Mouse (Mus musculus) layer of hippocampus, adult 11-12 months (tissue): ENCODE results near the gene Pak1.

Experiments used
- DNase-seq: peaks from one replicate; pipeline ENCODE4 v3.0.0; 2022; ENCODE audit warnings: low spot score

The Pak1 gene

DNA sequence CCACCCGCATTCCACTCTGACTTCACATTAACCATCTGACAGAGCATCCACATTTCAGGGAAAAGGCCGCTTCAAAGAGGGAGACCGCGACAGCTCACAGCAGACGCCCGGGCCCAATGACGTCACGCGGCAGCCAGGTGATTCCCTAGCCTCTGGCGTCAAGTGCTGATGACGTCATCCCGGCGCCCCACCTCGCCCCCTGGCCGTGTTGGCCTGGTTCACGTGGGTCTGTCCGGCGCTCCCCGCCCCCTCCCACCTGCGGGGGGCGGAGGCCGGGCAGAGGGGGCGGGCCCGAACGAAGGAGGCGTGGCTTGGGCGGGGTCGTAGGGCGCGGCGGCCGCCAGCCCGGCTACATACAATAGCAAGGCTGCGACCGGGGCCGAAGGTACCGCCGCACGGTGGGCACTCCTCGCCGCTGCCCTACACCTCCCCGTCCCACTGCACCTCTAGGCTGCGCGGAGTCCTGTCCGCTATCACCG is at the start of gene Pak1:
Pak1 (plus strand) TSS at position 352 of the 479 bp plus-strand sequence.
- peak; percentile 84 for DNase-seq

DNA sequence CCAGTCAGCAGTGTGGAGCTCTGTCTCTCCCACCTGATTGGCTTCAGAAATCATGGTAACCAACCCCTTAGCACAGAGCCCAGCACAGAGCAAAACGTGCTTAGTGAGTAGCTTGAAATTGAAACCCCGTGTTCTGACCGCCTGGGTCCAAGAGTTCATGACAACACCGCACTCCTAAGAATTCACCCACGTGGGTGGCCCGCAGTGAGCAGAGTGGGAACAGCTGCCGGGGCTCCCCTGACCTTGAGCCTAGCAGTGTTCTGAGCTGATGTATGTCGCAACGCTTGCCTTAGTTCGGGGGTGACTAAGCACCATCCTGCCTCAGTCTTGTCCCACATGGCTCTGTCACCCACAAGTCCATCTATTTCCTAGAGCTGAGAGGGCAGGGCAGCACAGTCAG is 47.4 kb upstream of the Pak1 start:
- no peak for DNase-seq

DNA sequence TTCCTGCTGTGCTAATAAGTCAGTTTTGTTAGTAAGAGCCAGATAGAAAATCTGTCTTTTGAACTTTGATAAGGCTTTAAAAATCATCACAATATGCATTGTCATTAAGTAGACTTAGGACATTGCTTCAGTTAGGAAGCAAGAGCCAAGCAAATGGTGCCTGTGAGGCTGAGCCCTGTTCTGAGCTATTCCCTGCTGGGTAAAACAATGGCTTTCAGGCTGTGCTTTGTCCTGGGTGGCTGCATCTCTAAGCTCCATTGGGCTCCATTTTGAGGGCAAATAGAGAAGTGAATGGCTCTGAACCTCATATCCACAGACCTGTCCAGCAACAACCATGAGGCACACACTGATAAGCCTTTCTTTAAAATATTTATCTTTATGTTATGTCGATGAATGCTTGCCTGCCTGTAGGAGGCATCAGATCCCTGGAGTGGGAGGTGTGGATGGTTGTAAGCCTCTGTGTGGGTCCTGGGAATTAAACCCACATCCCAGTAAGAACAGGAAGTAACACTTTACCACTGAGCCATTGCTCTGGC is 46.5 kb upstream of the Pak1 start:
- DNase-seq: no peak

DNA sequence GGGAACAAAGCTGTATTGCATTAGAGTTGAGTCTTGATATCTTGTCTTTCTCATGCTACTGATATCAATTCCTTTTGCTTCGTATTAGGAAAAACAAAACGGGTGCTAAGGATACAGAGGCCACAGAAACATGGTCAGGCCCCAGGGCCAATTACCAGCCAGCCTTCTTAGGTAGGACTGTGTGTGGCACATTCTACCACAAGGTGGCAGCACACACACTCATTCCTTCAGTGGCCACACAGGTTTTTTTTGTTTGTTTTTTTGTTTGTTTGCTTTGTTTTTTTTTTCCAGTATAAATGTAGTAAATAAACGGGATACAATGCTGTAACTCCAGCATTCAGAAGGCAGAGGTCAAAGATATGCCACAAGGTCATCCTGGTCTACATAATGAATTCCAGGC is 43.0 kb upstream of the Pak1 start:
- DNase-seq: peak; percentile 74

DNA sequence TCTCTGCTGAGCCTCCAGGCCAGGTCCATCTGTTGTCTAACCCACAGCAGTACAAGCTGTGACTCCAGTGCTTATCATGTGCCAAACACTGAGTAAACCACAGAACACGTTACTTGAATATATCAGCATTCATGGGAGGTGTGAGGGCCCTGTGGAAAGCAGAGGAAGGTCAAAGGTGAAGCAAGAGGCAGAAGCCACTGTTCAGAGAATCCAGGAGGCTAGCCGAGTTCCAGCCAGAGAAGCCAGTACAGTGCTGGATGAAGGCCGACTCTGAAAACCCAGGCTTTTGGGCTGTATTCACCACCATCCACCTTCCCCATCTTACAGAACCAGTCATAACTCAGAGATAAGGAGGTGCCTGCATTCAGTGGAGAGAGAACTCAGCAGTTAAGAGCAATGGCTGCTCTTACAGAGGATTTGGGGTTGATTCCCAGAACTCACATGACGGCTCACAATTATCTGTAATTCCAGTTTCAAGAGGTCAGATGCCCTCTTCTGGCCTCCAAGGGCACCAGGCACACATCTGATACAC is 41.1 kb upstream of the Pak1 start:
- DNase-seq: no peak

DNA sequence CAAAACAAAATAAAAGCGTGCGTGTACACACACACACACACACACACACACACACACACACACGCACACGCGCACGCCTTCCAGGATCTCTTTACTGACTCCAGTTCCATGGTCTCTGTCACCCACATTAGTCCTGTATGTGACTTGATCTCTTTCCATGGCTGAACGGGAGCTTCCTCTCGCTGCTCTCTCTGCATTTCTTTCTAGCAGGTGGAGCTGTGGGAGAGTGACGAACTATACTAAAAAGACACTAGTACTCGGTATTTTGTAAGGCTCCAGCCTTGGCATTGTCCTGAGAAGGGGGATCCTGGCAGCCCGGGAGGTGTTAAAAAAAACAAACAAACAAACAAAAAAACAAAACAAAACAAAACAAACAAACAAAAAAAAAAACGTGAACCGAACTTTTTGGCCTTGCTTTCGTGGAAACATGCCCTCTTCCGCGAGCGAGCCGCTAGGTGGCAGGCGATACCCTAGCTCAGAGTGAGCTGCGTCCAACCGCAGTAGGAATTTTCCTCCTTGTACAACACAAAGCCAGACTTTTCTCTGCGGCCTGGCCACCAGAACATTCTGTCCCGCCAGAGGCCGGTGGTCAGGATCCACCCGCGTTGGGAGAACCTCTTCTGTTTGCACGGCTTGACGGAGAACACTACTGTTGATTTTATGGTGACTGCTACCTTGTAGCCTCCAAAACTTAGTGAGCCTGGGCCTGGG is 40.4 kb upstream of the Pak1 start:
- DNase-seq: peak; percentile 83

DNA sequence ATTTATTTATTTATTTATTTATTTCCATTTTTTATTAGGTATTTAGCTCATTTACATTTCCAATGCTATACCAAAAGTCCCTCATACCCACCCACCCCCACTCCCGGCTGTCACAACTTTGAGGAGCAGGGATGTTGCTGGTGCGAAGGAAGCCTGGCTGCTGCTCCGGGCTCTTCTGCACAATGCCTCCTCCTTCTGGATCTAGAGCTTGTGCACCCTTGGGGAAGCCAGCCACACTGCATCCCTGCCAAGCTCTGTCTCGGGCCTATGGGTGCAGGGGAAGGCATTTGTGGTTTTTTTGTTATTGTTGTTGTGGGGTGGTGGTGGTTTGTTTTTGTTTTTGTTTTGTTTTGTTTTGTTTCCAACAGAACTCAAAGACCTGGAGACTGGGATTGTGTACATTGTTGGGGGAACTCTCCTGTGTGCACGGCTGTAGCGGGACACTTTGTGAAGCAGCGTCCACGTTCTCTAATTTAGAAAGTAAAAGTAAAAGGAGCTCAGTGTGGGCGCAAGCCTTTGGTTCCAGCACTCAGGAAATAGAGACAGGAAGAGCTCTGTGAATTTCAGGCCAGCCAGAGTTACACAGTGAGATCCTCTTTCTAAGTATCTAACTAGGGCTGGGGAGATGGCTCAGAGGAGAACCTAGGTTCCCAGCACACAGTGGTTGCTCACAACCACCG is 39.7 kb upstream of the Pak1 start:
- peak; percentile 43 for DNase-seq

DNA sequence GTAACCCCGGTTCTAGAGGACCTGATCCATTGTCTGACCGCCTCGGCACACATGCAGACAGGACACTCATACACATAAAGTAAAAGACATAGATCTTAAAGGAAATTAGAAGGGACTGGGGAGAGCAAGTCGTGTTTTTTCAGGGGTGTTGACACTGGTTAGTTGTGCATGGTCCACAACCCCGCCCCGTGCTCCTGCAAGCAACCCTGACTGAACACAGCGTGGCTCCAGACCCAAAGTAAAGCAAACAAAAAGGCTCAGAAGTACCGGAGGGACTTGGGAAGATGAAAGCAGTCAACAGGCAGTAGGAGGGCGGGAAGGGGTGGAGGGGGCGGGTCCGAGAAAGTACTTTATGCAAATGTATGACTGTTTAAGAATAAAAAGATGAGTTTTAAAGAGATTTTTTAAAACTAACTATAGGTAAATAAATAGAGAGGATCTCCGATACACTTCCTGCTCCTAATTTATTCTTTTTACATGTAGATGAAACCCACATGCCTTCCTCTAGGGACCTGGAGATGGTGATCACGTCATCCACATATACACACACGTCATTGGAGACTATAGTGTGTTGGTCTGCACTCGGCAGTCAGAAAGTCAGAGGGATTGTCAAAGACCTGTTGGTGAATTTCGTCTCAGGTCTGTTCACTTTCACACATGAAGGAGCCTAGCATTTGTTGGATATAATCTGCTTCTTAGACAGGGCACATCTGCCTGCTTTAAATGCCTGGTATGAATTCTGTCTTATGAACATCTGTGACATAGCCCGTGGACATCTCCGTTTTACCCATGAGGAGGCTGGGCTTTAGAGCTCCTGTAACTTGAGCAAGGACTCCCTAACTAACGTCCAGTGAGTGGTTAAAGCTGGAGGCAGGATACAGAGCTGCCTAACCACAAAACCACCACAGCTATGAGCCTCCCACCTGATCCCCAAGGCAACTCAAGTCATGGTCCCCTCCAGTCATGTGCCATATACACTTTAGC is 38.8 kb upstream of the Pak1 start:
- DNase-seq: no peak

DNA sequence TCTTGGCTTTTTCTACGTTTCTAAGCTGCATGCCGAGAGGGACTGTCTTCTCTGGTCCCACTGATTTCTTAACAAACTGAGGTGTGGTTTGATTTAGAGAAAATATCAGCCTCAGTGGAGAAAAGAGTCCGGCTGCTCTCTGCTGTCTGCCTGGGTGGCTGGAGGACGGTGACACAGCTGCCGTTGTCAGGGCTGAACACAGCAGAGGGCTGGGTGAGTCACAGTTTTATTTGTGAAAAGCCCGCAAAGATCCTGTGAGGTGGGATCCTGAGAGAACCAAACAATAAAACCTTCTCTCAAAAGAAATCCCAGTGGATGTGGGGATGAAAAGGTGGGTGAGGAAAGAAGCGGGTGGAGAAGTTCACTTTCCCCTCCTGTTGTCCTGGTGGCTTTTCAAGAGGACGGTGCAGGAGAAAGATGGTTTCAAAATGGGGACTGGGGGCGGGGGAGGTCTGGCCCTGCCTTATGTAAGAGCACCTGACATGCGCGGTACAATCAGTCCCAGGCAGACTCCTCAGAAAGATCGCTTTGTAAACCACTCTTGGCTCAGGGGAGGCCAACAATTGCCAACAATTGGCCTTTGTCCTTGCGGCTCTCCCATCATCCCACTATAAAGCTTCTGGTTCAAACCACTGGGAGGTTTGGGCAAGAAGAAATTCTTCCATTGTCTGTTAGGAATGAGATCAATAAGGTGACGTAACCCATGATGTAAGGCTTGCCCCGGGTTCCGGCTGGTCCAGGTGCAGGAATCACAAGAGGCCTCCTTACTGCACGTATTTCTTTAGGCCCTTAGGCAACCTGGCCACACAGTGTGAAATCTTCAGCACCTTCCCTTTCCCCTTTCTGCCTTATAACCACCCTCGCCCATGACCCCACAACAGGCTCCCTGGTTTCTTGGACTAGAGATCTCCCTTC is 31.1 kb upstream of the Pak1 start:
- peak; percentile 77 for DNase-seq

DNA sequence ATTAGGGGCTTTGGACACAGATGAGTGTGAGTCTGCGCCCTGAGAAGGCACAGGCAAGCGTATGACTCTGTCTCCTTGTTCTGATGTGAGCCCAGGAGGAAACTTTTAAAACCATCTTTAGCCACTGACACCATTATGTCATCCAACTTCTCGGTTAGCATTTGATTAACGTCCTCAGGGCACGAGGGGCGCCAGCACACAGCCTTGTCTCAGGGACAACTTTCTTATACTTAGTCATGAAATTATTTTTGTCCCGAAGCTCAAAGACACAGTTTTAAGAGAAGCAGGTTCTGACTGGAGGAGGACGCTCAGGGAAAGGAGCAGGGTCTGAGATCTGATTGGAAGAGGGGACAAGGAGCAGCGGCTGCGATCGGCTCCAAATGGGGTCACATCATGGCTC is 23.8 kb upstream of the Pak1 start:
- DNase-seq: no peak

DNA sequence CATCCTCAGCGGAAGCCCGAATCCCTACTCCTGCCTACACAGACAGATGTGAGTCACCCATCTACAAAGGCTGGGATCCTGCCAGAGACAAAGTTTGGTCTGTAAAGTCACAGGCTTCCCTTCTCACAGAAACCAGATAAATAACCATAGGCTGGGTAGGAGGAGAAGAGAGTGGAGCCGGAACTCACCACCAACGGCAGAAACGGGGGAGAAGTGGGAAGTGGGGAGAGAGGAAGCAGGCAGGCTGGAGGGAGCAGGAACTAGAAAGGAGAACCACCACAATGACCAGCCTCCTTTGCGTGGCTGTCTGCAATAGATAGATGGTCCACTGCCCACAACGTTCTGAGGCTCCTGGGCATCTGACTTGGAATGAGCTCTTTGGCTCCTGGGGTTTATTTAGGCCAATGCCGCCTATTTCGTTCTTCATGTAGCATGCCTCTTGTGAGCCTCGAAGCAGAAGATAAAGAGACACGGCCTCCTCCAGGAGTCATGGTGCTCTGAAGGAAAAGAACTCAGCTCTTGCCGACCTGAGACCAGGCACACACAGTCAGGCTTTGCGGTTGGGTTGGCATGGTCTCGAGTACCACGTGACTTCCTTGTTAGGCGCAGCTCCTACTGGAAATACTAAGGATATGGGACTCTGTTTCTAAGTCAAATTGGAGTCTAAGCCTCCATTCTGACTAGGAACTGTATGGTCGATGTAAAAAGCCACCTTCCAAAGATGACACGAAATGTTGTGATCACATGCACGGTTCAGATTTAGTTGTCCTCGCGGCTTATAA is 23.0 kb upstream of the Pak1 start:
- peak; percentile 51 for DNase-seq

DNA sequence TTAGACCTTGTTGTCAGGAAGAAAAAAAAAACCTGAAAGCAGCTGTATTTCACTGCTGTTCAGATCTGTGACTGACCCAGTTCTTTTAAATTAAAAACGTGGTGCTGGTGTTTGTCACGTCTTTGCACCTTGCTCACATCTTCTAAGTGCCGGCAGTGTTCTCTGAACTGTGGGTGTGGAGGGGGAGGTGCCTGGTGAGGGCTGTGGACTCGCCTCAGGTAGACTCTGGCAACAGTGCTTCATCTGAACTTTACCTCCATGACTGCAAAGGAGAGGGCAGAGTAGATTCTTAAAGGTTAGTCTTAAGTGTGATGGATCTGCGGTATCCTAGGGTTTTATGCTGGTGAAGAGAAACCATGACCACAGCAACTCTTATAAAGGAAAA is 22.4 kb upstream of the Pak1 start:
- no peak for DNase-seq

DNA sequence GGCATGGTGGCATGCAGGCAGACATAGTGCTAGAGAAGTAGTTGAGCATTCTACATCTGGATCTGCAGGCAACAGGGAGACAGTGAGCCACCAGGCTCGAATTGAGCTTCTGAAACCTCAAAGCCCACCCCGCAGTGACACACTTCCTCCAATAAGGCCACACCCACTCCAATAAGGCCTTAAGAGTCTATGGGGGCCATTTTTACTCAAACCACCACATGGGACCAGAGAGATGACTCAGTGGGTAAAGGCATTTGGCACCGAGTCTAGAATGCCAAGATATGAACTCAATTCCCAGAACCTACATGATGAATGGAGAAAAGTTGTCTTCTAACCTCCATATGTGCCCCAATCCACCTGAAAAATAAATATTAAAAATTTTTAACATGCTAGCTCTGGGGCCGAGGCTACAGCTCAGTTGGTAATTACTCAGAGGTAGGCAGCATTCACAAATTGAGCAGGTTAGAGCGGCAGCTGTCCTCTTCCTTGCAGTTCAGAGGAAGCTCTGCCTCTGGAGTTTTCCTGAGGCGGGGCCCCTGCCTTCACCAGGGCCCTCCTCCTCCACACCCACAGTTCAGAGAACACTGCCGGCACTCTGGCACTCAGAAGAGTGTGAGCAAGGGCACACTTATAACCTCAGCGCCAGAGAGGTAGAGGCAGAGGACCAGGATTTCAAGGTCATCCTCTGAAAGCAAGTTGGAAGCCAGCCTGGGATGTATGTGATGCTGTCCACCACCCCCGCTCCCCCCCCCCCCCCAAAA is 21.8 kb upstream of the Pak1 start:
- no peak for DNase-seq

DNA sequence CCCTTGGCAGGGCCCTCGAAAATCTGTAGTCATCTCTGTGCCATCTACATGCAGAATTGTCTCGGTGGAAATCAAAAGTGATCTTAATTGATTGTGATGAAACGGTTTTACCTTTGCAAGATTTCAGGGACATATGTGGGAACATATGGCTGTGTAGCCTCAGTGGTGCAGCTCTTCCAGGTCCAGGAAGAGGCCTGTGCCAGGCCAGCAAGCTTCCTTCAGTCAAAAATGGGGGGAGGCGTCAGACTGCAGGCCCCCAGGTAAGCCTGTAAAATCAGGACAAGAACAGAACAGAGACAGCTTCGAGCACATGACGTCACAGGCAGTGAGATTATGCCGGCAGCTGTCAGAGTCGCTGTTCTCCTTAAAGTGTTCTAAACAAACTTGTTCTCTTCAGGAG is 20.5 kb upstream of the Pak1 start:
- DNase-seq: no peak

DNA sequence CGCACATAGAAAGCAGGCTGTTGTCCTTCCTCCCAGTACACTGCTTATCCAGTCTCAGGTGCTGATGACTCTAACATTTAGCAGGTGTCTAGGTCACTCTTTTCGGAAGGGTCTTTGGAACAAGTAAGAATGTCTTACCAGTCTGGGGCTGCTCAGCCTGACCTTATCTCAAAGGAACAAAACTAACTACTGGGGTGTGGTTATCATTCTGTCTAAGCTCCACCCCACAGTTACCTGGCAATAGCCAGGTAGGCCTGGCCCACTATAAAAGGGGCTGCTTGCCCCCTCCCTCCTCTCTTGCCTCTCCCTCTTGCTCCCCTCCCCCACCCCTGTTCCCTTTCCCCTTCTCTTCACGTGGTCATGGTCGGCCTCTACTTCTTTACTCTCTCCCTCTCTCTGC is 19.3 kb upstream of the Pak1 start:
- DNase-seq: no peak

DNA sequence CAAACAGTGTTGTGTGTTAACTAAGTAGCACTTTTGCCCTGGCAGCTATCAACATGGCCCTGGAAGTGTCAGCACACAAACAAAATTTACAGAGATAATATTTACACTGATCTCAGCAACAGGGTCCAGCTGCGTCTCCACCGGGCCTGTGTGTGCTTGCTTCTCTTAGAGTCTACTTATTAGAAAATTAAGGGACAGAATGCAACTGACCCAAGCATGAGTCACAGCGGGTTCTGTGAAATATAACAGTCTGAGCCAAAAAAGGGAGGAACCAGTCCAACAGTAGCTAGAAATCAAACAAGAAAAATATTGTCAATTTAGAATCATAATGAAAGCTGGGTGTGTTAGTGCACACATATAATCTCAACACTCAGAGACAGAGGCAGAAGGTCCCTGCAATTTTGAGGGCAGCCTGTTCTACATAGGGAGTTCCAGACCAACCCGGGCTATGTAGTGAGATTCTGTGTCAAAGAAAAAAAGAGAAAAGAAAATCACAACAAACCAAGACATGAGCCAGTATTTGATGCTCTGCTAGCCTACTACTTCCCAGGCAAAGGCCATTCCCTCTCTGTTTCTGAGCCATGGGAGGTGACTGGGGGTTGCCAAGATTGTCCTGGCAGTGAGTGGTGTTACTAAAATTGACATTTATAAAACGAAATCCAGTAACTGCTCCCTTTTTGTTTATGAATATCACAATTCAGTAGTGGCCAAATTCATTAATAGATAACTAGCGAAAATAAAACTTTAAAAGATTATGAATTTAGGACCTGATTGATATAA is 17.3 kb upstream of the Pak1 start:
- DNase-seq: no peak

DNA sequence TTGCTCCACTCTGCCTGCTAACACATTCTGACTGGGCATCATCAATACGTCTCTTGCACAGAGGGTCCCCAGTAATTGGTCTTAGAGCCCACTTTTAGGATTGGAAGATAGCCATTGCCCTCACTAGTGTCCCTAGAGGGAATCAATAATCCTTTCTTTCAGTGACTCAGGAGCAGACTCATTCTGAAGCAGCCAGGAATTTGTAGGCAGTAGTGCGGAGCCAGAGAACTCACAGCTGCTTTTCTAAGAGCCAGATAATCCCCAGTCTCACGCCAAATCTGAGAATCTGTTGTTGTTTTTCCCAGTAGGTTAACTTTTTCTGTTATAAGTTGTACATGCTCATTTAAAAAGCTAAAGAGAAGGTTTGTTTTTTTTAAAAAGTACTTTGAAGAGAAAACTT is 13.0 kb upstream of the Pak1 start:
- no peak for DNase-seq

DNA sequence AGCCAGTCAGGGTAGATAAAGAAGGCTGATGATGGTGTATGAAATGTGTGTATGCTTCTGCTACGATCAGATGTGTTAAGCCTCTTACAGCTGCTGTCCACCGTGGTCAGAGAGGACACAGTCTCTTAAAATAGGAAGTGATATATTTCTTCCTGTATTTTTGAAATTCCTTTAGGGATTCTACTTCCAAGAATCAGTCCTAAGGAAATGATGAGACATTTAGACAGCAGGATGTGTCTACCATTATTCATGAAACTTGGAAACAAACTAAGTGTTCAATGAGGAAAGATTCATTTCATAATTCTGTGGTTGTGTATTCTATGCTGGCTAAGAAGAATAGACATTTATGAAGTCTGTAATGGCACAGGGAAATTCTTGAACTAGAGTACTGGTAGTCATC is 12.4 kb upstream of the Pak1 start:
- no peak for DNase-seq

DNA sequence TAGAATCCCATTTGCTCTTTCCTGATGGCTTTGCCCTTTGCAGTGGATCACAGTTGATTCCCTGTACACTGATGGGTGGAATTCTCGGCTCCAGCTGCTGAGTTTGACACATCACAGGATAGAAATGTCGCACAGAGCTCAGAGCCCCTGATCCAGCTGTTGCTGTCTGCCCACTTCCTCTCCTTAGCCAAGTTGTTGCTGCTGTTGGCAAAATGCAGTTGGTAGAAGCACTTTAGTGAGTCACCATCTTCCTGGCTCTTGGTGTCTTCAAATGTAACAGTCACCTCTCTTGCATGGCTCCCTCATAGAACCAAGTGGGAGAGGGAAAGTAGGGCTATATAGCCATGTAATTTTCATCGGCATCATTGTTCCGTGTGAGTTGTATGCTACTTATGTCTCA is 11.2 kb upstream of the Pak1 start:
- no peak for DNase-seq
